Mouse (Mus musculus) adipocyte (in vitro differentiated cells): Measurements from ENCODE around the gene Dnajb1.
"Not testable (repeated sequence)": the region's sequence is repeated elsewhere in the genome, so short reads cannot be mapped to it uniquely, and the experiment has no call there.

ENCODE experiments used
- DNase-seq: peaks from one replicate; pipeline ENCODE4 v3.0.0-alpha.2; 2016; ENCODE audit warnings: low spot score

The Dnajb1 gene

GRCm38 (mm10) chr8:83607661-83608397 lies at the start of gene Dnajb1, which contains the start of gene Tecr:
Gene Dnajb1, plus strand, starts transcription at chr8:83608193.
Gene Tecr, minus strand, starts transcription at chr8:83607971.
- peak; percentile 99 for DNase-seq

- DNase-seq = no peak
Measured at GRCm38 (mm10) chr8:83562669-83563068, 45.3 kb upstream of the Dnajb1 start.

GRCm38 (mm10) chr8:83563246-83563645 lies 44.7 kb upstream of the Dnajb1 start:
- DNase-seq = no peak

- no peak for DNase-seq
Measured at GRCm38 (mm10) chr8:83565731-83566375, 42.1 kb upstream of the Dnajb1 start.

- DNase-seq = peak; percentile 93
Measured at GRCm38 (mm10) chr8:83566469-83567395, 41.3 kb upstream of the Dnajb1 start, which contains the start of gene Ndufb7. Gene Ndufb7, plus strand, starts transcription at chr8:83566671.

- DNase-seq = no peak
Measured at GRCm38 (mm10) chr8:83567668-83568067, 40.3 kb upstream of the Dnajb1 start.

- no peak for DNase-seq
Measured at GRCm38 (mm10) chr8:83568128-83568527, 39.9 kb upstream of the Dnajb1 start.

GRCm38 (mm10) chr8:83568755-83569154 lies 39.2 kb upstream of the Dnajb1 start:
- no peak for DNase-seq

GRCm38 (mm10) chr8:83569165-83569564 lies 38.8 kb upstream of the Dnajb1 start:
- no peak for DNase-seq

- no peak for DNase-seq
Measured at GRCm38 (mm10) chr8:83570272-83571000, 37.6 kb upstream of the Dnajb1 start.

- not testable (repeated sequence) for DNase-seq
Measured at GRCm38 (mm10) chr8:83571001-83571340, 37.0 kb upstream of the Dnajb1 start.

- DNase-seq = no peak
Measured at GRCm38 (mm10) chr8:83571791-83572190, 36.2 kb upstream of the Dnajb1 start.

GRCm38 (mm10) chr8:83572246-83572812 lies 35.7 kb upstream of the Dnajb1 start:
- DNase-seq = no peak

GRCm38 (mm10) chr8:83573140-83573875 lies 34.7 kb upstream of the Dnajb1 start:
- no peak for DNase-seq

GRCm38 (mm10) chr8:83574631-83575315 lies 33.2 kb upstream of the Dnajb1 start:
- DNase-seq = no peak

GRCm38 (mm10) chr8:83575561-83576515 lies 32.2 kb upstream of the Dnajb1 start:
- DNase-seq = no peak

GRCm38 (mm10) chr8:83576516-83576895 lies 31.5 kb upstream of the Dnajb1 start:
- no peak for DNase-seq

GRCm38 (mm10) chr8:83576921-83577320 lies 31.1 kb upstream of the Dnajb1 start:
- DNase-seq = no peak

GRCm38 (mm10) chr8:83577384-83577791 lies 30.6 kb upstream of the Dnajb1 start:
- no peak for DNase-seq
